Mouse (Mus musculus): ENCODE results near the gene Nr1d1. TPM values are rescaled to one million over a fixed set of nuclear protein-coding genes. Genes with fewer than 3 reads are reported as not detected.

Nr1d1 gene
- polyA plus RNA-seq (2015; fragmentation: Illumina TruSeq; extraction: RNeasy Lipid Tissue Mini Kit (QIAGEN cat#74804); ENCODE audit: insufficient read depth, low replicate concordance): 1.0 TPM

DNA sequence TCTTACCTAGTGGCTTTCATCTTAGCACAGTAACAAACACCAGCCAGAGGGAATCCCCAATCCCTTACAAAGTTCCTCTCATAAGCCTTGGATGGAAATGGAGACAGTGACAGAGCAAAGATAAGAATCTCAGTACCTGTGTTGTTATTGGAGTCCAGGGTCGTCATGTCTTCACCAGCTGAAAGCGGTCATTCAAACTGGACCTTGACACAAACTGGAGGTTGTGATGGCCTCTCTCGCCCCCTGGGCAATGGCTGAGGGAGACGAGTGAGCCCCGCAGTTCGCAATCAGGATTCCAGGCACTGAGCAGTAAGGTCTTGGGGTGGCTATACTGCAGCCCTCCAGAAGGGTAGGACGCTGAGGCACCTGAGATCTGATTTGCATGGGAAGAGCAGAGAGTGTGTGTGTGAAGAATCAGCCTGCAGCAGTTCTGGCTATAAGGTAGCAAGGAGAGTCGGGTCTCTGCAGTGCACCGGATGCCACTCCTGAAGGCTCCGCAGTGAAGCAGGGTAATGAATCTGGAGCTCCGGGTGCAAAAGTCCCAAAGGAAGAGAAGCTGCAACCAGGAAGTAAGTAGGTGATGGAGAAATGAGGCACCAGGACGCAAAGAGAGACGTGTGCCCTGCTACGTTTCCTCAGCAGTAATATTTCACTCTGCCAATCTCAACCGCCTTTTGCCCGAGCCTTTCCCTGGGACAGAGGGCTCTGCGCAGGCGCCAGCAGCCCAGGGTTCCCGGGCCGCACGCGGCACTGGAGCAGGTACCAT is at the start of gene Nr1d1:
Gene Nr1d1 (minus strand): TSS at position 752 of the 766 bp plus-strand sequence.

DNA sequence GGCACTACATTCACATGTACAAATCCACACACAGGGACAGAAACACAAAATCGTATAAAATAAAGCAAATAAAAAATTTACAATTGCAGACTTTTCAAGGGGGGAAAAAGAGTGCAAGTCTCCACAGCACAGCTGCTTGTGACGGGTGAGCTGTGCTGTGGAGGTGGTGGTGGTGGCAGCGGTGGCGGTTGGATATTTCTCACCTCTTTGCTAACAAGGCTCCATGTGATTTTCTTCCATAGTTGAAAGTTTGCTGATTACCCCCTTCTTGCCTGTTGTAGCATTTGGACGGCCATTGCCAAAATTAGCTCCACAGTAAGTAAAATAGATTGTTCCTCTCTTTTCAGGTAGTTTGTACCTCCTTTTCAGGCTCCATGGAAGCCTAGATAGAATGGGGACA is 29.5 kb upstream of the Nr1d1 start, which contains the start of gene Casc3:
Gene Casc3 (plus strand): TSS at position 301 of the 400 bp plus-strand sequence.

DNA sequence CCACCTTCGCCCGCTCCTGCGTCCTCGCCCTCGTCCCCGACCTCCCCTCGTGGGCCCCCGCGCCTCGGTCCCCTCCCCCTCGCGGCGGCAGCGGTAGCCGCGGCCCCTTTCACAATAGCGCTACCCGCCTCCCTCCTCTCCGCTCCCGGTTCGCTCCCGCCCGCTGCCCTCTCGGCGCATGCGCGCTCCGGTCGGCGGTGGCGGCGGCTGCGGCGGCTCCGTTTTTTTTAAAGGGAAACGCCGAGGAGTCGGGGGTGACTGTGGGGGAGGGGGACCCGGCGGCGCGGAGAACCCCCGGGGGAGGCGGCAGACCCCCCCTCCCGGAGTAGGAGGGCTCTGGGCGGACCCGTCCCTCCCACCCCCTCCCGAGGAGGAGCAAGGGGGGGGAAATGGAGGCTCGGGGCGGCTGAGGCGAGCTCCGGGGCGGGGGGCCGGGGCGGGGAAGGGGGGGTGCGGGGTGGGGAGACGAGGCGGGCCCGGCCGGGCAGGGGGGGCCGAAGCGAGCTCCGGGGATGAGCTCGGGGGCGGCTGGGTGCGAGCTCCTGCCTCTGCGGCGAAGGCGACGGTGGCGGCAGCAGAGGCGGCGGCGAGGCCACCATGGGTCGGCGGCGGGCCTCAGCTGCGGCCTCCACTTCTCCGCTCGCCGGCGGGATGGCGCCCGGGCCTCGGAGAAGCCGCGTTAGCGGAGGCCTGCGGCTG is 20.0 kb upstream of the Nr1d1 start, which contains the start of gene Msl1:
Gene Msl1 (plus strand): TSS at position 502 of the 699 bp plus-strand sequence.

DNA sequence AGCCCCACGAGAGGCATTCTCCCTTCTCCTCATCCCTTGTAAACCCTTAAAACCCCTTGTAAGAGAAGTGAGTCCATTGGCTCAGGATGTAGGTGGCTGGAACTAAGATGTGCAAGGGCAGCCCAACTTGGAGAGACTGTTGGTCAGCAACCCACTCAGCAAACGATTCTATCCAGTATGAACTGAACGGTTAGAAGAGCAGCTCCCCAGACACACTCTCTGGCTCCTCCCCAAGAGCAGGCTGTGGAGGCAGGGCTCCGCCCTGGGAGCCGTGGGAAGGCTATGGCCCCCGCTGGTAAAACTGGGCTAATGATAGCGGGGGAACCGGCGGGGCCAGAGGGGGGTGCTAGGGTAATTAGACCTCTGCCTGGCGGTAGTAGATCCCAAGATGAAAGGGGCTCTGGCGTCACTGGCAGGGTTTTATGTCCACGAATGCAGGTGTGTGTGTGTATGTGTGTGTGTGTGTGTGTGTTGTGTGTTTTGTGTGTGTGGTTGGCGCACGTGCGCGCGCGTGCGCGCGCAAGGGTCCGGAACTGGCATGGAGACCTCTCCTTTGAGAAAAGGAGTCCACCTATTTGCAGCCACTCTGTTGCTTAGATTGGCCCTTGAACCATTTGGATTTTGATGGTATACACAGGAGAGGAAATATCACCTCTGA is 34.6 kb downstream of the Nr1d1 start, which contains the start of gene Thra:
Gene Thra (plus strand): TSS at position 246 of the 658 bp plus-strand sequence.

DNA sequence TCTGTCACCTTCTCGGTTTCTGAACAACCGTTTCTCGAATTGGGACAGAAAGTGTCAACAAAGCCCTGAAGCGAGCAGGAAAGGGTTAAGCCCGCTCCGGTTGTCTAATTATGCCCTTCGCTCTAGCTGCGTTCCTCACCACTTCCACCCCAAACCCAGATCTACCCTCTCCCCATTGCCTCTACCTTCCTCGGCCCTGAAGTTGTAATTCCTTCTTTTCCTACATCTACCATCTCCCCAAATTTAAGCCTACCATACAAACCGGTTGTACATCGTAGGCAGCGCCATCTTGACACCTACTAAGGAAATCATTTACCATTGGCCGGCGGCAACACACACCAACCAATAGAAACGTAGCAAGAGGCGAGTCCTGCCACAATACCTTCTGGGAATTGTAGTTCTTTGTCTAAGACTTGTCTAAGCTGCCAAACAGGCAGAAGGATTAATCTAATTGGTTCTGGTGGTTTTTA is 46.0 kb downstream of the Nr1d1 start, which contains the start of gene Med24:
Gene Med24 (minus strand): TSS at position 317 of the 470 bp plus-strand sequence.

Other genes starting within 250 kb of the Nr1d1 start
- gene Ikzf3, start 229.3 kb downstream of the Nr1d1 start, polyA plus RNA-seq (2015; fragmentation: Illumina TruSeq; extraction: RNeasy Lipid Tissue Mini Kit (QIAGEN cat#74804); ENCODE audit: insufficient read depth, low replicate concordance): 218 TPM
- gene Zpbp2, start 224.2 kb downstream of the Nr1d1 start, polyA plus RNA-seq (2015; fragmentation: Illumina TruSeq; extraction: RNeasy Lipid Tissue Mini Kit (QIAGEN cat#74804); ENCODE audit: insufficient read depth, low replicate concordance): 6.1 TPM
- gene Ormdl3, start 188.0 kb downstream of the Nr1d1 start, polyA plus RNA-seq (2015; fragmentation: Illumina TruSeq; extraction: RNeasy Lipid Tissue Mini Kit (QIAGEN cat#74804); ENCODE audit: insufficient read depth, low replicate concordance): 16.2 TPM
- not detected for gene Lrrc3c, start 177.0 kb downstream of the Nr1d1 start, polyA plus RNA-seq (2015; fragmentation: Illumina TruSeq; extraction: RNeasy Lipid Tissue Mini Kit (QIAGEN cat#74804); ENCODE audit: insufficient read depth, low replicate concordance)
- gene Gm12355, start 149.7 kb downstream of the Nr1d1 start, polyA plus RNA-seq (2015; fragmentation: Illumina TruSeq; extraction: RNeasy Lipid Tissue Mini Kit (QIAGEN cat#74804); ENCODE audit: insufficient read depth, low replicate concordance): 0.23 TPM
- gene Gsdma3, start 149.0 kb downstream of the Nr1d1 start, polyA plus RNA-seq (2015; fragmentation: Illumina TruSeq; extraction: RNeasy Lipid Tissue Mini Kit (QIAGEN cat#74804); ENCODE audit: insufficient read depth, low replicate concordance): not detected
- not detected for gene Gsdma2, start 128.6 kb downstream of the Nr1d1 start, polyA plus RNA-seq (2015; fragmentation: Illumina TruSeq; extraction: RNeasy Lipid Tissue Mini Kit (QIAGEN cat#74804); ENCODE audit: insufficient read depth, low replicate concordance)
- not detected for gene Gsdma, start 111.0 kb downstream of the Nr1d1 start, polyA plus RNA-seq (2015; fragmentation: Illumina TruSeq; extraction: RNeasy Lipid Tissue Mini Kit (QIAGEN cat#74804); ENCODE audit: insufficient read depth, low replicate concordance)
- 32.9 TPM for gene Psmd3, start 92.8 kb downstream of the Nr1d1 start, polyA plus RNA-seq (2015; fragmentation: Illumina TruSeq; extraction: RNeasy Lipid Tissue Mini Kit (QIAGEN cat#74804); ENCODE audit: insufficient read depth, low replicate concordance)
- not detected for gene Csf3, start 74.1 kb downstream of the Nr1d1 start, polyA plus RNA-seq (2015; fragmentation: Illumina TruSeq; extraction: RNeasy Lipid Tissue Mini Kit (QIAGEN cat#74804); ENCODE audit: insufficient read depth, low replicate concordance)
- 31.3 TPM for gene Med24, start 45.9 kb downstream of the Nr1d1 start, polyA plus RNA-seq (2015; fragmentation: Illumina TruSeq; extraction: RNeasy Lipid Tissue Mini Kit (QIAGEN cat#74804); ENCODE audit: insufficient read depth, low replicate concordance)
- gene Thra, start 34.7 kb downstream of the Nr1d1 start, polyA plus RNA-seq (2015; fragmentation: Illumina TruSeq; extraction: RNeasy Lipid Tissue Mini Kit (QIAGEN cat#74804); ENCODE audit: insufficient read depth, low replicate concordance): 9.6 TPM
- gene Msl1, start 20.2 kb upstream of the Nr1d1 start, polyA plus RNA-seq (2015; fragmentation: Illumina TruSeq; extraction: RNeasy Lipid Tissue Mini Kit (QIAGEN cat#74804); ENCODE audit: insufficient read depth, low replicate concordance): 134 TPM
- gene Casc3, start 29.6 kb upstream of the Nr1d1 start, polyA plus RNA-seq (2015; fragmentation: Illumina TruSeq; extraction: RNeasy Lipid Tissue Mini Kit (QIAGEN cat#74804); ENCODE audit: insufficient read depth, low replicate concordance): 65.6 TPM
- 0.58 TPM for gene Rapgefl1, start 61.5 kb upstream of the Nr1d1 start, polyA plus RNA-seq (2015; fragmentation: Illumina TruSeq; extraction: RNeasy Lipid Tissue Mini Kit (QIAGEN cat#74804); ENCODE audit: insufficient read depth, low replicate concordance)
- gene Wipf2, start 88.3 kb upstream of the Nr1d1 start, polyA plus RNA-seq (2015; fragmentation: Illumina TruSeq; extraction: RNeasy Lipid Tissue Mini Kit (QIAGEN cat#74804); ENCODE audit: insufficient read depth, low replicate concordance): 18.5 TPM
- 8.2 TPM for gene Cdc6, start 132.5 kb upstream of the Nr1d1 start, polyA plus RNA-seq (2015; fragmentation: Illumina TruSeq; extraction: RNeasy Lipid Tissue Mini Kit (QIAGEN cat#74804); ENCODE audit: insufficient read depth, low replicate concordance)
- gene Rara, start 152.5 kb upstream of the Nr1d1 start, polyA plus RNA-seq (2015; fragmentation: Illumina TruSeq; extraction: RNeasy Lipid Tissue Mini Kit (QIAGEN cat#74804); ENCODE audit: insufficient read depth, low replicate concordance): 15.3 TPM
- not detected for gene Gjd3, start 207.7 kb upstream of the Nr1d1 start, polyA plus RNA-seq (2015; fragmentation: Illumina TruSeq; extraction: RNeasy Lipid Tissue Mini Kit (QIAGEN cat#74804); ENCODE audit: insufficient read depth, low replicate concordance)
- gene Top2a, start 248.9 kb upstream of the Nr1d1 start, polyA plus RNA-seq (2015; fragmentation: Illumina TruSeq; extraction: RNeasy Lipid Tissue Mini Kit (QIAGEN cat#74804); ENCODE audit: insufficient read depth, low replicate concordance): 72.4 TPM

All from spleen, adult 10 weeks (tissue).